Mouse (Mus musculus): ENCODE results near the gene Fads2. TPM values are rescaled to one million over a fixed set of nuclear protein-coding genes. Genes with fewer than 3 reads are reported as not detected.

Fads2 gene
- total and polyA plus RNA-seq, 3 experiments = 55.2 to 119 TPM; not detected in 1

- TF ChIP-seq POLR2A (IDR thresholded peaks at IDR 0.05; ENCODE audit: control insufficient read depth in 1 of 2, insufficient read depth in 1 of 2, low read depth in 1 of 2, low read length in 2 of 2, poor library complexity in 1 of 2) = no peak
- no peak for TF ChIP-seq ZKSCAN1 (IDR thresholded peaks at IDR 0.05; ENCODE audit: low read depth, low read length)
- TF ChIP-seq CTCF (IDR thresholded peaks at IDR 0.05 in 2 of 3, conservative IDR thresholded peaks at IDR 0.05 in 1 of 3; ENCODE audit: control insufficient read depth in 1 of 3, insufficient read depth in 1 of 3, low read depth in 2 of 3, low read length in 3 of 3, poor library complexity in 1 of 3, severe bottlenecking in 1 of 3) = no peak
- TF ChIP-seq USF1 (IDR thresholded peaks at IDR 0.05; ENCODE audit: low read depth, low read length) = no peak
These were observed 82.3 kb downstream of the Fads2 start (continued) for GRCm38 (mm10) chr19:10019214-10019760.

DNA sequence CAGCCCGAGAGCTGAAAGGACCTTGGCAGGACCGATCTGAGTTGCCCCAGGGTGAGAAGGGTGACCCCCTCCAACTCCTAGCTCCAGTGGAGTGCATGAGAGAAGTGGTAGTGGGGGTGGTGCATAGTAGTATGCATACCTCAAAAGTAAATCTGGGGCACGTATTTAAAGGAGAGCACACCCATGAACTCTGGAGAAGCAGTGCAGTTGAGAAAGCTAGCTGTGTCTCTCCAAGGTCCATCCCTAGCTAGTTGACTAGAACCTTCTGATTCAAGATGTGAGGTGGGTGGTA lies 83.1 kb downstream of the Fads2 start:
- Histone ChIP-seq H3K4me3 (ENCODE audit: control insufficient read depth in 1 of 2, insufficient read depth in 1 of 2, low read depth in 2 of 2, low read length in 2 of 2) (peak overlapping the region; percentile 33 to 57; a peak in 3 of 4 replicates), H3K27ac (ENCODE audit: control insufficient read depth, low read depth, low read length) (no peak overlapping the region), H3K4me1 (ENCODE audit: control insufficient read depth in 1 of 2, insufficient read depth in 2 of 2, low read length in 2 of 2) (peaks cover 2 to 33% of the 10 kb centered on the region in 2 experiments; a peak in 3 of 4 replicates), H3K79me2 (ENCODE audit: control insufficient read depth, insufficient read depth, low read length, poor library complexity) (no peaks in the 10 kb centered on the region), H3K9me3 (replicated peaks; ENCODE audit: insufficient read depth, low read length) (no peaks in the 10 kb centered on the region), H3K27me3 (ENCODE audit: control insufficient read depth in 1 of 2, insufficient read depth in 2 of 2, low read length in 2 of 2) (no peaks in the 10 kb centered on the region; a peak in 1 of 4 replicates), H3K9ac (ENCODE audit: control insufficient read depth, low read depth, low read length, poor library complexity, severe bottlenecking) (peak overlapping the region; percentile 9; the same call in 1 of the 2 replicates), H3K36me3 (ENCODE audit: control insufficient read depth in 1 of 2, insufficient read depth in 2 of 2, low read length in 2 of 2) (peaks cover 0 to 15% of the 10 kb centered on the region in 2 experiments; a peak in 2 of 4 replicates)
- DNase-seq (ENCODE audit: low read depth, low spot score) = no peak
- no peak for TF ChIP-seq MAX (IDR thresholded peaks at IDR 0.05; ENCODE audit: low read length)
- no peak for TF ChIP-seq POLR2AphosphoS5 (IDR thresholded peaks at IDR 0.05; ENCODE audit: borderline replicate concordance, low read depth, low read length)
- TF ChIP-seq HCFC1 (IDR thresholded peaks at IDR 0.05; ENCODE audit: low read depth, low read length) = no peak

DNA sequence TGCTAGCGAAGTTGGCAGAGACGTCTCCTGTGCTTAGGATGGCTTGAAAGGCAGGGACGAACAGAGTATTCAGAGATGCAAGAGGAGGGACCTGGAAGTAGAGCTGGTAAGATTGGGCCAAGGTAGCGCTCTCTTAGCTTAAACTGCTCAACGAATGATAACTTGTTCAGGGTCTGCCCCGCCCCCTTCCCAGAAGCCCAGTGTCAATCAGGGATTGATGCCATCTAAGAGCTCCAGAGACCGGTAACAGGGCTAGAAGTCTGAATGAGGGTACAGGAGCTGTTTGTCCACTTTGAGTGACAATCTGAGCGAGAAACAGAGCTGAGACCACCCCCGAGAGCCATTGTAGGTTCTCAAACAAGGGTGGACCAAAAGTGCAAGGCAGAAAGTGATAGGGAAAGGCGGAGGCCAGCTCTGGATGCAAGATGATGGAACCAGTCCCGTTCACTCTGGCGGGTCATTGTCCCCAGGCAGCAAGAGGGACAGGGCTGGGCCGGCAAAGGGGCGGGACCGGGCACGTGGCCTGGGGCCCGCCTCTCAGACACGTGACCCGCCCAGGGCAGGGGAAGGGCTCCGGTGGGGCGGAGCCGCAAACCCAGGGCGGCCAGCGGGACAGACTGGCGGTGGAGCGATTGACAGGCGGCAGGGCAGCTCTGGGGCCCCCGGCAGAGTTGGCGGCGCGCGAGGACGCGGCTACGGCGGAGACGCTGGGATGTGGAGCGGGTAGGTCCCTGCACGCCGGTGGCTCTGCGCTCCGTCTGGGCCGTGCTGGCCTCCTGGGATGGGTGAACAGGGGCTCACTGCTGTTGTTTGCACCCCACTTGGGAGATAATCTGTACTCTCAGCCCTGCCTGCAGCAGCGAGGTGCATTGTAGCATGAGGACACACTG lies 83.7 kb downstream of the Fads2 start:
- H3K9ac ChIP-seq (ENCODE audit: control insufficient read depth, low read depth, low read length, poor library complexity, severe bottlenecking) = peak overlapping the region; percentile 9; the same call in 1 of the 2 replicates
- no peaks in the 10 kb centered on the region for H3K9me3 ChIP-seq (replicated peaks; ENCODE audit: insufficient read depth, low read length)
- no peaks in the 10 kb centered on the region; a peak in 1 of 4 replicates for H3K27me3 ChIP-seq (ENCODE audit: control insufficient read depth in 1 of 2, insufficient read depth in 2 of 2, low read length in 2 of 2)
- H3K4me3 ChIP-seq (ENCODE audit: control insufficient read depth in 1 of 2, insufficient read depth in 1 of 2, low read depth in 2 of 2, low read length in 2 of 2) = peak overlapping the region; percentile 33 to 57
- H3K79me2 ChIP-seq (ENCODE audit: control insufficient read depth, insufficient read depth, low read length, poor library complexity) = no peaks in the 10 kb centered on the region
- DNase-seq (ENCODE audit: low read depth, low spot score) = peak; percentile 73
- peaks cover 2 to 34% of the 10 kb centered on the region in 2 experiments; a peak in 3 of 4 replicates for H3K4me1 ChIP-seq (ENCODE audit: control insufficient read depth in 1 of 2, insufficient read depth in 2 of 2, low read length in 2 of 2)
- H3K36me3 ChIP-seq (ENCODE audit: control insufficient read depth in 1 of 2, insufficient read depth in 2 of 2, low read length in 2 of 2) = peaks cover 0 to 15% of the 10 kb centered on the region in 2 experiments; a peak in 2 of 4 replicates
- H3K27ac ChIP-seq (ENCODE audit: control insufficient read depth, low read depth, low read length) = no peak overlapping the region
- TF ChIP-seq JUND (IDR thresholded peaks at IDR 0.05; ENCODE audit: low read depth, low read length) = no peak
- TF ChIP-seq USF2 (IDR thresholded peaks at IDR 0.05; ENCODE audit: borderline replicate concordance in 1 of 2, insufficient read depth in 1 of 2, low read depth in 1 of 2, low read length in 2 of 2) = peak; percentile 72 to 92
- peak; percentile 95 for TF ChIP-seq MAX (IDR thresholded peaks at IDR 0.05; ENCODE audit: low read length)
- TF ChIP-seq ZKSCAN1 (IDR thresholded peaks at IDR 0.05; ENCODE audit: low read depth, low read length) = no peak
- no peak for TF ChIP-seq MEF2A (IDR thresholded peaks at IDR 0.05; ENCODE audit: extremely low read depth, insufficient replicate concordance, low read depth, low read length, poor library complexity, severe bottlenecking)
- peak; percentile 44; the same call in 1 of the 2 replicates for TF ChIP-seq SIN3A (IDR thresholded peaks at IDR 0.05; ENCODE audit: low read length)
- no peak for TF ChIP-seq MAFK (IDR thresholded peaks at IDR 0.05; ENCODE audit: borderline replicate concordance, low read depth, low read length)
- no peak for TF ChIP-seq POLR2AphosphoS2 (IDR thresholded peaks at IDR 0.05; ENCODE audit: low read length)
- TF ChIP-seq CHD1 (IDR thresholded peaks at IDR 0.05; ENCODE audit: low read depth, low read length) = no peak
- TF ChIP-seq ZNF384 (IDR thresholded peaks at IDR 0.05; ENCODE audit: low read depth, low read length) = no peak
- TF ChIP-seq POLR2AphosphoS5 (IDR thresholded peaks at IDR 0.05; ENCODE audit: borderline replicate concordance, low read depth, low read length) = no peak
- TF ChIP-seq MYB (IDR thresholded peaks at IDR 0.05; ENCODE audit: low read depth, low read length) = no peak
- TF ChIP-seq SMC3 (IDR thresholded peaks at IDR 0.05; ENCODE audit: low read depth, low read length) = no peak
- peak; percentile 78; the same call in 1 of the 2 replicates for TF ChIP-seq MXI1 (IDR thresholded peaks at IDR 0.05; ENCODE audit: low read depth, low read length)
- TF ChIP-seq ELF1 (IDR thresholded peaks at IDR 0.05; ENCODE audit: low read depth, low read length) = no peak
- TF ChIP-seq TBP (IDR thresholded peaks at IDR 0.05; ENCODE audit: low read depth, low read length) = no peak
- peak; percentile 73 for TF ChIP-seq BHLHE40 (IDR thresholded peaks at IDR 0.05; ENCODE audit: borderline replicate concordance, low read depth, low read length)
- peak; percentile 98 for TF ChIP-seq USF1 (IDR thresholded peaks at IDR 0.05; ENCODE audit: low read depth, low read length)
- TF ChIP-seq EP300 (IDR thresholded peaks at IDR 0.05; ENCODE audit: low read depth in 1 of 2, low read length in 2 of 2) = no peak
- TF ChIP-seq CTCF (IDR thresholded peaks at IDR 0.05 in 2 of 3, conservative IDR thresholded peaks at IDR 0.05 in 1 of 3; ENCODE audit: control insufficient read depth in 1 of 3, insufficient read depth in 1 of 3, low read depth in 2 of 3, low read length in 3 of 3, poor library complexity in 1 of 3, severe bottlenecking in 1 of 3) = no peak
- no peak for TF ChIP-seq RCOR1 (IDR thresholded peaks at IDR 0.05; ENCODE audit: low read depth, low read length)
- TF ChIP-seq GATA1 (IDR thresholded peaks at IDR 0.05; ENCODE audit: low read depth, low read length) = no peak
- TF ChIP-seq MYC (IDR thresholded peaks at IDR 0.05; ENCODE audit: low read depth, low read length) = peak; percentile 57; the same call in 1 of the 2 replicates
